ENCODE assay signal across 35 mouse cellular contexts in the genomic region with DNA sequence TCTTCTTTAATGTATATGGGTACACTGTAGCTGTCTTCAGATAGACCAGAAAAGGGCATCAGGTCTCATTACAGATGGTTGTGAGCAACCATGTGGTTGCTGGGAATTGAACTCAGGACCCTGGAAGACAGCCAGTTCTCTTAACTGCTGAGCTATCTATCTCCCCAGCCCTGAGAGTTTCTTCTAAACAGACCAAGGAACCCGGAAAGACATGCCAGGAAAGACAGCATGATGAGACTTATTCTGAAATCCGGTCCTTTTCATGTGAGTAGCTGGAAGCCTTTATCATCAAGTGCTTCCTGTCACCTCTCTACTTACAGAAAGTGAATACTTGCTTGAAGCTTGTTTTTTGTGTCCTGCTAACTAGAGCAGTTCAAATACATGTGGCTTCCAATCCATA.
"Had no signal": no experiment of that assay in that cellular context is flagged by ENCODE, and none has a peak within 500 bp of the region (broad histone marks: within the 10 kb centered on the region; RNA-seq: fewer than 3 reads in every experiment).

No protein-coding gene starts in this region.

- H3K27ac ChIP-seq: heart, embryonic 10.5 days; heart, embryonic 13.5 days; heart, embryonic 15.5 days; hindbrain, embryonic 10.5 days; hindbrain, embryonic 12.5 days; hindbrain, embryonic 13.5 days; hindbrain, embryonic 14.5 days; hindbrain, embryonic 15.5 days; hindbrain, postnatal 0 days; intestine, embryonic 15.5 days; kidney, embryonic 15.5 days; kidney, postnatal 0 days; layer of hippocampus, adult 2 months had no signal

- H3K27me3 ChIP-seq: heart, embryonic 12.5 days; heart, embryonic 13.5 days; heart, embryonic 15.5 days; hindbrain, embryonic 12.5 days; hindbrain, embryonic 13.5 days; hindbrain, embryonic 15.5 days; intestine, embryonic 15.5 days; kidney, embryonic 15.5 days had no signal

- H3K4me2 ChIP-seq: heart, embryonic 11.5 days; heart, embryonic 12.5 days; heart, embryonic 13.5 days; heart, embryonic 15.5 days; hindbrain, embryonic 12.5 days; hindbrain, embryonic 13.5 days; hindbrain, embryonic 14.5 days; hindbrain, embryonic 15.5 days; intestine, embryonic 15.5 days; kidney, embryonic 15.5 days had no signal

- H3K4me3 ChIP-seq: heart, embryonic 10.5 days; heart, embryonic 12.5 days; heart, embryonic 13.5 days; heart, embryonic 15.5 days; hindbrain, embryonic 10.5 days; hindbrain, embryonic 12.5 days; hindbrain, embryonic 13.5 days; hindbrain, embryonic 15.5 days; intestine, embryonic 15.5 days; kidney, embryonic 15.5 days; layer of hippocampus, adult 2 months had no signal

- ATAC-seq: hindbrain, embryonic 16.5 days; hindbrain, postnatal 0 days; inflammation-experienced regulatory T-cells, adult 6 months; intestine, embryonic 15.5 days; intestine, embryonic 16.5 days; intestine, postnatal 0 days had no signal

- H3K9me3 ChIP-seq: heart, embryonic 10.5 days; heart, embryonic 12.5 days; heart, embryonic 13.5 days; heart, embryonic 15.5 days; hindbrain, embryonic 10.5 days; hindbrain, embryonic 12.5 days; hindbrain, embryonic 13.5 days; hindbrain, embryonic 15.5 days; intestine, embryonic 15.5 days; kidney, embryonic 15.5 days had no signal

- H3K9ac ChIP-seq: heart, embryonic 12.5 days; heart, embryonic 13.5 days; heart, embryonic 15.5 days; hindbrain, embryonic 12.5 days; hindbrain, embryonic 13.5 days; hindbrain, embryonic 14.5 days; hindbrain, embryonic 15.5 days; intestine, embryonic 15.5 days; kidney, embryonic 15.5 days had no signal

- DNase-seq: heart, postnatal 10 days; heart, postnatal 14 days; heart, postnatal 36 days; heart, postnatal 4 days; kidney, adult 11 months; kidney, adult 18-20 months; kidney, adult 2 months; kidney, adult 8-10 months; kidney, adult 9 months; kidney, postnatal 10 days; kidney, postnatal 14 days; kidney, postnatal 25 days; kidney, postnatal 36 days; kidney, postnatal 4 days; layer of hippocampus, adult 9-11 months; layer of hippocampus, postnatal 36 days had no signal
